Mouse (Mus musculus) NIH3T3 (cell line): ENCODE data around the gene Ahctf1.

Experiments used
- DNase-seq: peaks from one replicate; pipeline ENCODE4 v3.0.0-alpha.2; 2012; ENCODE audit warnings: low read depth

Gene Ahctf1

GRCm38 (mm10) chr1:179713367-179713766, 90.1 kb downstream of the Ahctf1 start:
- DNase-seq: no peak

GRCm38 (mm10) chr1:179712658-179713057, 90.8 kb downstream of the Ahctf1 start:
- no peak for DNase-seq

GRCm38 (mm10) chr1:179710739-179711138, 92.7 kb downstream of the Ahctf1 start:
- DNase-seq: no peak

GRCm38 (mm10) chr1:179709390-179709789, 94.1 kb downstream of the Ahctf1 start:
- DNase-seq: peak; percentile 73

GRCm38 (mm10) chr1:179705154-179705553, 98.3 kb downstream of the Ahctf1 start:
- DNase-seq: peak; percentile 32

- no peak for DNase-seq
These were observed 99.3 kb downstream of the Ahctf1 start for GRCm38 (mm10) chr1:179704150-179704549.
